Mouse (Mus musculus) kidney, adult 2 months (tissue): ENCODE data around the gene Thbs1.

Experiments
- CTCF ChIP-seq: fragments of 200-500 bp; conservative IDR thresholded peaks from 2 replicates; pipeline ENCODE4 v1.5.1; 2011; ENCODE audit warnings: low read depth, mild to moderate bottlenecking, control low read depth, low read length, moderate library complexity, mixed read lengths; ENCODE audit not compliant: insufficient read depth, insufficient read length
- POLR2A ChIP-seq: fragments of 200-500 bp; IDR thresholded peaks from one replicate; pipeline ENCODE4 v1.6.1; 2011; ENCODE audit warnings: low read depth, low read length, control low read depth

- TF ChIP-seq CTCF (no peak), POLR2A (no peak)
These were observed 26.0 kb upstream of the Thbs1 start for GRCm38 (mm10) chr2:118085647-118086046.
